Mouse (Mus musculus) lung, adult 2 months (tissue): Measurements from ENCODE around the gene Hist2h2be.

Experiments used
- CTCF ChIP-seq: fragments of 200-500 bp; IDR thresholded peaks from 2 replicates; pipeline ENCODE4 v1.5.1; 2011; ENCODE audit warnings: mild to moderate bottlenecking, low read length, control low read depth; ENCODE audit not compliant: insufficient read depth
- POLR2A ChIP-seq: fragments of 200-500 bp; IDR thresholded peaks from 2 replicates; pipeline ENCODE4 v1.6.1; 2011; ENCODE audit warnings: low read depth, mild to moderate bottlenecking, control low read depth, low read length, borderline replicate concordance; ENCODE audit errors: extremely low read depth

- no peak for TF ChIP-seq CTCF
- no peak for TF ChIP-seq POLR2A
These were observed 30.0 kb downstream of the Hist2h2be start for GRCm38 (mm10) chr3:96250890-96251289.
